Comparison of ENCODE assay signal across 25 mouse cellular contexts in the genomic region with DNA sequence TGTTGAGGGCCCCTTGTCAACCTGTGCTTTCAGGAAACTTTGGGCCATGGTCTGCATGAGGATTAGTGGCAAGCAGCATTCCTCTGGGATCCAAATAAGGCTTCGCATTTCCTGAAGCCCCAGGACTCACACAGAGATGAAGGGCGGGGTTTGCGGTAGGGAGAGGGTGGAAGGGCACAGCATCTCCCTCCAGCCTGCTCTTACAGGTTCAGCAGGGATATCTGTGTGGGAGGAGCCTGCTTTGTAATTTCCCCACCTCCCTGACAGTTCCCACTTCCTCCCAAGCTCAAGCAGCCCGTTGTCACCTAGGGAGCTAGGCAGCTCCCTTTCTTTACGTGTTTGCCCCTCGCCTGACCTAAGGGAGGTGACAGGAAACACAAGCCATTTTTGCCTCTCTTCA. TPM values are rescaled to one million over a fixed set of nuclear protein-coding genes. Genes with fewer than 3 reads are reported as not detected.
DNase-seq lines count a peak whose midpoint lies in the region; ATAC-seq and TF ChIP-seq lines count a peak whose summit lies in the region.
"Had no signal": no experiment of that assay in that cellular context is flagged by ENCODE, and none has a peak within 500 bp of the region (broad histone marks: within the 10 kb centered on the region; RNA-seq: fewer than 3 reads in every experiment).

No protein-coding gene starts in this region.

- no peaks in the 10 kb centered on the region for H3K36me3 ChIP-seq in embryonic facial prominence, embryonic 14.5 days (ENCODE audit: control insufficient read depth, insufficient read depth, low read length)
- H3K36me3 ChIP-seq in embryonic facial prominence, embryonic 10.5 days (replicated peaks), result no peaks in the 10 kb centered on the region
- H3K36me3 ChIP-seq in ES-E14 (ENCODE audit: control insufficient read depth, insufficient read depth, low read length, poor library complexity, severe bottlenecking), result no peaks in the 10 kb centered on the region
- no peaks in the 10 kb centered on the region for H3K36me3 ChIP-seq in midbrain, embryonic 10.5 days
- H3K36me3 ChIP-seq: embryonic facial prominence, embryonic 12.5 days; embryonic facial prominence, embryonic 15.5 days; forebrain, embryonic 10.5 days; forebrain, embryonic 12.5 days had no signal

- WGBS in embryonic facial prominence, embryonic 14.5 days, result 21% methylated on average over 6 of the region's 6 CpGs
- WGBS in embryonic facial prominence, embryonic 10.5 days, result 30% methylated on average over 6 of the region's 6 CpGs
- WGBS in midbrain, embryonic 10.5 days, result 35% methylated on average over 6 of the region's 6 CpGs

- H3K4me3 ChIP-seq in embryonic facial prominence, embryonic 14.5 days (ENCODE audit: low read depth, low read length), result no peak overlapping the region
- H3K4me3 ChIP-seq in embryonic facial prominence, embryonic 10.5 days, result no peak overlapping the region
- no peak overlapping the region for H3K4me3 ChIP-seq in ES-E14 (ENCODE audit: insufficient read depth in 1 of 2, low read depth in 1 of 2, low read length in 2 of 2, poor library complexity in 1 of 2, severe bottlenecking in 1 of 2)
- H3K4me3 ChIP-seq in midbrain, embryonic 10.5 days, result no peak overlapping the region
- H3K4me3 ChIP-seq: embryonic facial prominence, embryonic 12.5 days; embryonic facial prominence, embryonic 15.5 days; erythroblast, embryonic 14.5 days; forebrain, embryonic 10.5 days; forebrain, embryonic 12.5 days had no signal

- peak; percentile 4 for DNase-seq in embryonic facial prominence, embryonic 14.5 days (ENCODE audit: low spot score)
- DNase-seq in embryonic facial prominence, embryonic 10.5 days (ENCODE audit: low spot score), result no peak
- DNase-seq in ES-E14 (ENCODE audit: low read depth, low spot score) (peak; percentile 36), ZHBTc4 (ENCODE audit: low read depth, low spot score) (peak; percentile 85)
- no peak for DNase-seq in midbrain, embryonic 10.5 days (ENCODE audit: low spot score)
- DNase-seq in heart, adult 11 months, result no peak
- DNase-seq: adrenal gland, adult 2 months; adrenal gland, postnatal 10 days; adrenal gland, postnatal 25 days; cerebellum, adult 11 months; cerebellum, adult 18-20 months; cerebellum, adult 8-10 months; cerebellum, adult 9-11 months; cerebellum, postnatal 14 days; cerebellum, postnatal 36 days had no signal

- H3K4me1 ChIP-seq in embryonic facial prominence, embryonic 14.5 days (ENCODE audit: control insufficient read depth, insufficient read depth, low read length), result no peaks in the 10 kb centered on the region
- peaks cover 5% of the 10 kb centered on the region; the same call in 1 of the 2 replicates for H3K4me1 ChIP-seq in embryonic facial prominence, embryonic 10.5 days
- H3K4me1 ChIP-seq in ES-E14 (ENCODE audit: control insufficient read depth in 2 of 2, insufficient read depth in 2 of 2, low read length in 2 of 2, poor library complexity in 1 of 2), result no peaks in the 10 kb centered on the region
- H3K4me1 ChIP-seq in midbrain, embryonic 10.5 days, result peaks cover 3% of the 10 kb centered on the region; the same call in 1 of the 2 replicates
- H3K4me1 ChIP-seq: embryonic facial prominence, embryonic 12.5 days; embryonic facial prominence, embryonic 15.5 days; forebrain, embryonic 12.5 days had no signal

- no peak overlapping the region for H3K9ac ChIP-seq in embryonic facial prominence, embryonic 14.5 days (ENCODE audit: low read depth, low read length)
- H3K9ac ChIP-seq in ES-E14 (ENCODE audit: insufficient read depth, low read depth, low read length, poor library complexity, severe bottlenecking), result no peak overlapping the region
- H3K9ac ChIP-seq: embryonic facial prominence, embryonic 12.5 days; embryonic facial prominence, embryonic 15.5 days; forebrain, embryonic 12.5 days had no signal

- H3K9me3 ChIP-seq in embryonic facial prominence, embryonic 14.5 days (ENCODE audit: control insufficient read depth, low read length), result no peaks in the 10 kb centered on the region
- no peaks in the 10 kb centered on the region for H3K9me3 ChIP-seq in embryonic facial prominence, embryonic 10.5 days
- no peaks in the 10 kb centered on the region for H3K9me3 ChIP-seq in ES-E14 (ENCODE audit: control insufficient read depth, insufficient read depth, low read depth, low read length)
- no peaks in the 10 kb centered on the region for H3K9me3 ChIP-seq in midbrain, embryonic 10.5 days (replicated peaks)
- H3K9me3 ChIP-seq: embryonic facial prominence, embryonic 12.5 days; embryonic facial prominence, embryonic 15.5 days; forebrain, embryonic 10.5 days; forebrain, embryonic 12.5 days had no signal

- no peak overlapping the region for H3K4me2 ChIP-seq in embryonic facial prominence, embryonic 14.5 days (ENCODE audit: low read depth, low read length)
- H3K4me2 ChIP-seq: embryonic facial prominence, embryonic 12.5 days; embryonic facial prominence, embryonic 15.5 days; forebrain, embryonic 12.5 days had no signal

- ATAC-seq in embryonic facial prominence, embryonic 14.5 days (ENCODE audit: low read depth), result no peak
- ATAC-seq: forebrain, embryonic 14.5 days; forebrain, embryonic 16.5 days had no signal

- in situ Hi-C loops in ES-E14 (cut with MboI; ENCODE audit: low sequenced_read_pairs in 2 of 2, unreplicated experiment in 2 of 2), result no loop called here

- no peak overlapping the region for H3K27ac ChIP-seq in embryonic facial prominence, embryonic 14.5 days (replicated peaks; ENCODE audit: low read depth, low read length)
- H3K27ac ChIP-seq in embryonic facial prominence, embryonic 10.5 days (replicated peaks), result no peak overlapping the region
- H3K27ac ChIP-seq in ES-E14 (ENCODE audit: insufficient read depth, low read depth, low read length, poor library complexity, severe bottlenecking), result no peak overlapping the region
- no peak overlapping the region for H3K27ac ChIP-seq in midbrain, embryonic 10.5 days (replicated peaks)
- H3K27ac ChIP-seq: embryonic facial prominence, embryonic 12.5 days; embryonic facial prominence, embryonic 15.5 days; forebrain, embryonic 10.5 days; forebrain, embryonic 12.5 days had no signal

- H3K27me3 ChIP-seq in embryonic facial prominence, embryonic 14.5 days (replicated peaks; ENCODE audit: control insufficient read depth, insufficient read depth, low read length), result no peaks in the 10 kb centered on the region
- H3K27me3 ChIP-seq in embryonic facial prominence, embryonic 10.5 days (replicated peaks; ENCODE audit: low read depth, poor library complexity, severe bottlenecking), result no peaks in the 10 kb centered on the region
- no peaks in the 10 kb centered on the region for H3K27me3 ChIP-seq in midbrain, embryonic 10.5 days (ENCODE audit: low read depth, poor library complexity, severe bottlenecking)
- H3K27me3 ChIP-seq: embryonic facial prominence, embryonic 12.5 days; embryonic facial prominence, embryonic 15.5 days; forebrain, embryonic 12.5 days had no signal

TF ChIP-seq in ES-E14, 5 proteins besides CTCF, POLR2A, EP300 and RAD21:
- TF ChIP-seq ZC3H11A (IDR thresholded peaks at IDR 0.05; ENCODE audit: borderline replicate concordance, low read depth, low read length), result no peak
- no peak for TF ChIP-seq CHD2 (IDR thresholded peaks at IDR 0.05; ENCODE audit: low read depth, low read length)
- TF ChIP-seq HCFC1 (IDR thresholded peaks at IDR 0.05; ENCODE audit: borderline replicate concordance, insufficient read depth, low read length), result no peak
- no peak for TF ChIP-seq MAFK (IDR thresholded peaks at IDR 0.05; ENCODE audit: insufficient read depth, low read depth, low read length)
- no peak for TF ChIP-seq ZNF384 (IDR thresholded peaks at IDR 0.05; ENCODE audit: low read depth, low read length)

RNA-seq across cellular contexts. Expression of gene Gpr26, which starts 22.8 kb away (rescaled TPM):
- 0.04 and 0.08 TPM in 2 replicates for polyA plus RNA-seq in embryonic facial prominence, embryonic 14.5 days (2014; fragmentation: Nextera tagmentation; extraction: Ambion mirVana)
- not detected in 2 replicates for polyA plus RNA-seq in embryonic facial prominence, embryonic 10.5 days (2016; fragmentation: Nextera tagmentation; extraction: Ambion mirVana)
- total RNA-seq in ES-E14 (2012; rRNA removed), result 0.04 TPM in 1 of 2 replicates, not detected in the other
- polyA plus RNA-seq in midbrain, embryonic 10.5 days (2016; fragmentation: Nextera tagmentation; extraction: Ambion mirVana), result 0.05 TPM in 2 replicates
- total RNA-seq: adrenal gland, adult 2 months; adrenal gland, postnatal 25 days; common myeloid progenitor, adult 5-6 weeks; MEL had no signal
- polyA plus RNA-seq: adrenal gland, adult 2 months; C2C12; embryonic facial prominence, embryonic 15.5 days; erythroblast, embryonic 14.5 days had no signal

Comparison
In these comparisons a context has a peak if more than half of its experiments do, and no peak if none do; other contexts are left out.
1. DNase-seq: peak in embryonic facial prominence, embryonic 14.5 days (single experiment), ES-E14 (single experiment) and ZHBTc4 (single experiment); none in embryonic facial prominence, embryonic 10.5 days (single experiment), midbrain, embryonic 10.5 days (single experiment) and heart, adult 11 months (single experiment).